Mouse (Mus musculus) thymus, adult 2 months (tissue): ENCODE data around the gene 4930518I15Rik. TPM values are rescaled to one million over a fixed set of nuclear protein-coding genes. Genes with fewer than 3 reads are reported as not detected.

Source experiments
- DNase-seq: peaks from one replicate; pipeline ENCODE4 v3.0.0; 2021
- H3K27ac ChIP-seq: fragments of 200-500 bp; 2 replicates; pipeline ENCODE4 v1.5.1; 2012; ENCODE audit warnings: low read length, control low read depth; ENCODE audit not compliant: control insufficient read depth, insufficient read depth
- H3K27me3 ChIP-seq: fragments of 200-500 bp; 2 replicates; pipeline ENCODE4 v1.6.1; 2012; ENCODE audit warnings: mild to moderate bottlenecking, low read length, moderate library complexity, mixed read lengths; ENCODE audit not compliant: control insufficient read depth, insufficient read depth
- H3K36me3 ChIP-seq: fragments of 200-500 bp; 2 replicates; pipeline ENCODE4 v1.6.1; 2012; ENCODE audit warnings: mild to moderate bottlenecking, low read length, moderate library complexity; ENCODE audit not compliant: control insufficient read depth, insufficient read depth
- H3K4me1 ChIP-seq: fragments of 200-500 bp; replicated peaks from 2 replicates; pipeline ENCODE4 v1.6.1; 2012; ENCODE audit warnings: low read length; ENCODE audit not compliant: control insufficient read depth, insufficient read depth
- H3K4me3 ChIP-seq: fragments of 200-500 bp; 2 replicates; pipeline ENCODE4 v1.5.1; 2012; ENCODE audit warnings: mild to moderate bottlenecking, low read length, control low read depth, moderate library complexity; ENCODE audit not compliant: control insufficient read depth, insufficient read depth
- CTCF ChIP-seq: fragments of 200-500 bp; IDR thresholded peaks from 2 replicates; pipeline ENCODE4 v1.5.1; 2012; ENCODE audit warnings: mild to moderate bottlenecking, control low read depth, low read length, moderate library complexity, borderline replicate concordance; ENCODE audit not compliant: control insufficient read depth, poor library complexity, insufficient read depth; ENCODE audit errors: extremely low read depth
- POLR2A ChIP-seq: fragments of 200-500 bp; IDR thresholded peaks from 2 replicates; pipeline ENCODE4 v1.6.1; 2012; ENCODE audit warnings: mild to moderate bottlenecking, low read length, control low read depth, moderate library complexity; ENCODE audit not compliant: control insufficient read depth, poor library complexity, insufficient read depth; ENCODE audit errors: extremely low read depth
- WGBS: fragments of 180-500 bp; shearing (Covaris S2); methylation state at CpG from one replicate; pipeline ENCODE4 v1.1.7; 2018; 5-methylcytosine and 5-hydroxymethylcytosine counted together
- polyA plus RNA-seq: library from polyadenylated mRNA; depleted of rRNA; stranded (reverse); fragments of >200 nt; gene quantifications from 2 replicates; pipeline ENCODE4 v1.2.3, GENCODE M21; 2012

4930518I15Rik gene
- polyA plus RNA-seq, 1 experiment = 2.8 TPM

- WGBS = 95% methylated on average over 8 of the region's 8 CpGs
- H3K36me3 ChIP-seq = peaks cover 49% of the 10 kb centered on the region
- DNase-seq = no peak
- TF ChIP-seq POLR2A = no peak
- no peaks in the 10 kb centered on the region for H3K27me3 ChIP-seq
- no peak overlapping the region for H3K4me3 ChIP-seq
- peaks cover 8% of the 10 kb centered on the region for H3K4me1 ChIP-seq
- H3K27ac ChIP-seq = no peak overlapping the region
Observed at GRCm38 (mm10) chr2:156868994-156869393, 11.2 kb upstream of the 4930518I15Rik start.

- 80% methylated on average over 3 of the region's 3 CpGs for WGBS
- H3K4me3 ChIP-seq = no peak overlapping the region
Observed at GRCm38 (mm10) chr2:156864481-156864880, 6.7 kb upstream of the 4930518I15Rik start.

GRCm38 (mm10) chr2:156863487-156864160 lies 5.9 kb upstream of the 4930518I15Rik start:
- peak overlapping the region; percentile 72 for H3K4me3 ChIP-seq
- DNase-seq = no peak
- peaks cover 8% of the 10 kb centered on the region for H3K4me1 ChIP-seq
- H3K27me3 ChIP-seq = no peaks in the 10 kb centered on the region
- WGBS = under 1% methylated on average over 28 of the region's 28 CpGs
- H3K27ac ChIP-seq = peak overlapping the region; percentile 58
- TF ChIP-seq CTCF = no peak
- TF ChIP-seq POLR2A = no peak
- peaks cover 9% of the 10 kb centered on the region for H3K36me3 ChIP-seq

More at GRCm38 (mm10) chr2:156864481-156864880, 6.7 kb upstream of the 4930518I15Rik start:
- TF ChIP-seq POLR2A (no peak), CTCF (no peak)
- DNase-seq = no peak
- H3K4me1 ChIP-seq = peaks cover 8% of the 10 kb centered on the region
- no peak overlapping the region for H3K27ac ChIP-seq
- no peaks in the 10 kb centered on the region for H3K27me3 ChIP-seq
- H3K36me3 ChIP-seq = peaks cover 13% of the 10 kb centered on the region

- peak within 1 kb of the TSS; percentile 79 for H3K27ac ChIP-seq
- H3K27me3 ChIP-seq = no peaks in the 10 kb centered on the region
- peak; percentile 98 for DNase-seq
- TF ChIP-seq CTCF = peak; percentile 63
- peak; percentile 74 for TF ChIP-seq POLR2A
- peaks cover 8% of the 10 kb centered on the region for H3K4me1 ChIP-seq
- H3K36me3 ChIP-seq = peaks cover 9% of the 10 kb centered on the region
- peak within 1 kb of the TSS; percentile 72 for H3K4me3 ChIP-seq
- WGBS = under 1% methylated on average over 94 of the region's 98 CpGs
Observed at GRCm38 (mm10) chr2:156862772-156863486, 5.2 kb upstream of the 4930518I15Rik start, which contains the start of gene Rab5if. Gene Rab5if, plus strand, starts transcription at chr2:156863128.

- WGBS = under 1% methylated on average over 19 of the region's 19 CpGs
- no peak for TF ChIP-seq POLR2A
- no peak for TF ChIP-seq CTCF
- DNase-seq = peak; percentile 29
- peaks cover 9% of the 10 kb centered on the region for H3K36me3 ChIP-seq
- H3K4me3 ChIP-seq = peak overlapping the region; percentile 62
- peaks cover 8% of the 10 kb centered on the region for H3K4me1 ChIP-seq
- peak overlapping the region; percentile 79 for H3K27ac ChIP-seq
- no peaks in the 10 kb centered on the region for H3K27me3 ChIP-seq
Observed at GRCm38 (mm10) chr2:156862041-156862717, 4.4 kb upstream of the 4930518I15Rik start.

GRCm38 (mm10) chr2:156858671-156859070 lies 925 bp upstream of the 4930518I15Rik start:
- TF ChIP-seq POLR2A = no peak
- no peak for TF ChIP-seq CTCF
- 96% methylated on average over 7 of the region's 7 CpGs for WGBS
- Histone ChIP-seq H3K36me3 (peaks cover 9% of the 10 kb centered on the region), H3K27ac (no peak overlapping the region), H3K4me3 (no peak overlapping the region), H3K27me3 (no peaks in the 10 kb centered on the region), H3K4me1 (peaks cover under 1% of the 10 kb centered on the region)
- no peak for DNase-seq
